Mouse (Mus musculus): ENCODE measurements around the gene Atad1.

GRCm38 (mm10) chr19:32759357-32760024 is 19.9 kb upstream of the Atad1 start:
- TF ChIP-seq POLR2A (IDR thresholded peaks at IDR 0.05; ENCODE audit: insufficient read length, low read depth): no peak
- no peak for TF ChIP-seq POLR2AphosphoS2 (IDR thresholded peaks at IDR 0.05; ENCODE audit: insufficient read length, low read depth)
- TF ChIP-seq MAX (IDR thresholded peaks at IDR 0.05; ENCODE audit: low read depth): no peak
- TF ChIP-seq TCF12 (IDR thresholded peaks at IDR 0.05; ENCODE audit: insufficient read depth, poor library complexity, severe bottlenecking): no peak
- no peak for TF ChIP-seq USF1 (IDR thresholded peaks at IDR 0.05; ENCODE audit: low read depth)
- no peak for TF ChIP-seq E2F4 (IDR thresholded peaks at IDR 0.05; ENCODE audit: insufficient read depth)

Measured in myocyte (in vitro differentiated cells).